Comparison of ENCODE assay signal across 8 mouse cellular contexts in genomic region chr4:150910164-150910951, GRCm38 (mm10). TPM values are rescaled to one million over a fixed set of nuclear protein-coding genes. Genes with fewer than 3 reads are reported as not detected.
DNase-seq lines count a peak whose midpoint lies in the region; ATAC-seq lines count a peak whose summit lies in the region.

No protein-coding gene starts in this region.

- H3K9ac ChIP-seq in hindbrain, embryonic 14.5 days, result peak overlapping the region; percentile 50; the same call in 1 of the 2 replicates
- 0 out of 2 replicates have a peak overlapping the region, but pooled peaks have one; percentile 16 for H3K9ac ChIP-seq in midbrain, embryonic 13.5 days (replicated peaks)

- peak overlapping the region; percentile 75 for H3K4me2 ChIP-seq in hindbrain, embryonic 14.5 days (replicated peaks)
- peak overlapping the region; percentile 87 for H3K4me2 ChIP-seq in midbrain, embryonic 13.5 days (replicated peaks)

- peak; percentile 37 for DNase-seq in kidney, adult 11 months
- DNase-seq in kidney, postnatal 4 days, result no peak
- DNase-seq in hindbrain, embryonic 14.5 days (ENCODE audit: low spot score), result no peak
- DNase-seq in right cerebral cortex, postnatal 25 days, result no peak
- no peak for DNase-seq in thymus, adult 18-20 months
- DNase-seq in layer of hippocampus, adult 11-12 months (ENCODE audit: low spot score), result no peak

- no peaks in the 10 kb centered on the region for H3K9me3 ChIP-seq in hindbrain, embryonic 14.5 days (ENCODE audit: control insufficient read depth, low read length)
- H3K9me3 ChIP-seq in midbrain, embryonic 13.5 days, result no peaks in the 10 kb centered on the region

- H3K4me3 ChIP-seq in brown adipose tissue, adult 24 weeks (ENCODE audit: insufficient read depth, low read depth, low read length), result peak overlapping the region; percentile 37
- H3K4me3 ChIP-seq in hindbrain, embryonic 14.5 days (replicated peaks; ENCODE audit: low read length), result peak overlapping the region; percentile 88
- H3K4me3 ChIP-seq in midbrain, embryonic 13.5 days (replicated peaks), result peak overlapping the region; percentile 73

- ATAC-seq in hindbrain, embryonic 14.5 days (ENCODE audit: low FRiP score), result no peak; the same call in 1 of the 2 replicates
- peak; percentile 51; the same call in 1 of the 2 replicates for ATAC-seq in midbrain, embryonic 13.5 days

- peaks cover 4% of the 10 kb centered on the region; the same call in 1 of the 2 replicates for H3K4me1 ChIP-seq in brown adipose tissue, adult 24 weeks (ENCODE audit: control insufficient read depth, insufficient read depth, insufficient read length, low read length)
- H3K4me1 ChIP-seq in hindbrain, embryonic 14.5 days (replicated peaks; ENCODE audit: control insufficient read depth, insufficient read depth, low read length), result peaks cover 30% of the 10 kb centered on the region
- peaks cover 39% of the 10 kb centered on the region for H3K4me1 ChIP-seq in midbrain, embryonic 13.5 days (replicated peaks)

- no peaks in the 10 kb centered on the region for H3K27me3 ChIP-seq in hindbrain, embryonic 14.5 days (ENCODE audit: control insufficient read depth, insufficient read depth, low read length)
- no peaks in the 10 kb centered on the region for H3K27me3 ChIP-seq in midbrain, embryonic 13.5 days

- WGBS in hindbrain, embryonic 14.5 days, result 86% methylated on average over 19 of the region's 19 CpGs
- WGBS in midbrain, embryonic 13.5 days, result 86% methylated on average over 19 of the region's 19 CpGs

- peaks cover 7% of the 10 kb centered on the region; the same call in 1 of the 2 replicates for H3K36me3 ChIP-seq in hindbrain, embryonic 14.5 days (replicated peaks; ENCODE audit: control insufficient read depth, insufficient read depth)
- H3K36me3 ChIP-seq in midbrain, embryonic 13.5 days, result peaks cover 12% of the 10 kb centered on the region

- peak overlapping the region; percentile 69 for H3K27ac ChIP-seq in brown adipose tissue, adult 24 weeks (replicated peaks; ENCODE audit: low read depth, low read length)
- peak overlapping the region; percentile 84 for H3K27ac ChIP-seq in hindbrain, embryonic 14.5 days
- H3K27ac ChIP-seq in midbrain, embryonic 13.5 days, result peak overlapping the region; percentile 61

RNA-seq across cellular contexts. Expression of gene Park7, which starts 3.9 kb away (rescaled TPM):
- 176 and 208 TPM in 2 replicates for polyA plus RNA-seq in brown adipose tissue, adult 24 weeks (2012; ENCODE audit: insufficient read depth, insufficient read length, missing spikeins)
- 383 and 392 TPM in 2 replicates for polyA plus RNA-seq in hindbrain, embryonic 14.5 days (2014; fragmentation: Nextera tagmentation; extraction: Ambion mirVana)
- polyA plus RNA-seq in midbrain, embryonic 13.5 days (2015; fragmentation: Nextera tagmentation; extraction: Ambion mirVana), result 373 and 377 TPM in 2 replicates

RNA-seq across cellular contexts. Expression of gene Tnfrsf9, which starts 4.0 kb away (rescaled TPM):
- polyA plus RNA-seq in brown adipose tissue, adult 24 weeks (2012; ENCODE audit: insufficient read depth, insufficient read length, missing spikeins), result not detected in 2 replicates
- polyA plus RNA-seq in hindbrain, embryonic 14.5 days (2014; fragmentation: Nextera tagmentation; extraction: Ambion mirVana), result 0.20 and 0.25 TPM in 2 replicates
- 0.12 and 0.16 TPM in 2 replicates for polyA plus RNA-seq in midbrain, embryonic 13.5 days (2015; fragmentation: Nextera tagmentation; extraction: Ambion mirVana)

RNA-seq across cellular contexts. Expression of gene Errfi1, which starts 56.6 kb away (rescaled TPM):
- 14.8 and 32.1 TPM in 2 replicates for polyA plus RNA-seq in brown adipose tissue, adult 24 weeks (2012; ENCODE audit: insufficient read depth, insufficient read length, missing spikeins)
- polyA plus RNA-seq in hindbrain, embryonic 14.5 days (2014; fragmentation: Nextera tagmentation; extraction: Ambion mirVana), result 36.3 and 39.6 TPM in 2 replicates
- 18.7 and 20.1 TPM in 2 replicates for polyA plus RNA-seq in midbrain, embryonic 13.5 days (2015; fragmentation: Nextera tagmentation; extraction: Ambion mirVana)

Comparison
In these comparisons a context has a peak if more than half of its experiments do, and no peak if none do; other contexts are left out.
1. H3K4me3 ChIP-seq: peak in every context shown above with its lines; median percentile 88 in hindbrain, embryonic 14.5 days; 73 in midbrain, embryonic 13.5 days; 37 in brown adipose tissue, adult 24 weeks.